Mouse (Mus musculus) spleen, adult 2 months (tissue): ENCODE measurements around the gene Arid5a.

Experiments
- CTCF ChIP-seq: fragments of 200-500 bp; IDR thresholded peaks from 2 replicates; pipeline ENCODE4 v1.5.1; 2011; ENCODE audit warnings: mild to moderate bottlenecking, inconsistent platforms; ENCODE audit not compliant: insufficient read depth, insufficient read length, insufficient replicate concordance; ENCODE audit errors: extremely low read depth
- POLR2A ChIP-seq: fragments of 200-500 bp; IDR thresholded peaks from 2 replicates; pipeline ENCODE4 v1.6.1; 2011; ENCODE audit warnings: low read depth, low read length, inconsistent platforms

DNA sequence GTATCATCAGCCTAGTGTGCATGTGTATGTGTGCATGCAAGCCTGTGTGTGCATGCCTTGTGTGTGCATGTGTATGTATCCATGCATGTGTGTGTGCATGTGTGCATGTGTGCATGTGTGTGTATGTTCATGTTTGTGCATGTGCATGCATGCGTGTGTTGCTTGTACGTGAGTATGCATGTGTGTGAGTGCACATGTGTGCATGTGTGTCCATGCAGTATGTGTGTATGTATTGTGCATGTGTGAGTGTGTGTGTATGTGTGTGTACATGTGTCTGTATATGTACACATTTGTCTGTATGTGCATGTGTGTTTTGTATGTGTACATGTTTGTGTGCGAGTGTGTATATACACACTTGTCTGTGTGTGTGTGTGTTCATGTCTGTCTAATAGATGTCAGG, 39.9 kb upstream of the Arid5a start:
- no peak for TF ChIP-seq CTCF
- TF ChIP-seq POLR2A, result no peak
